Mouse (Mus musculus) hindbrain, embryonic 10.5 days (tissue): ENCODE measurements around the gene Mrrf. TPM values are rescaled to one million over a fixed set of nuclear protein-coding genes. Genes with fewer than 3 reads are reported as not detected.

ENCODE experiments used
- DNase-seq: peaks from one replicate; pipeline ENCODE4 v3.0.0-alpha.2; 2017; ENCODE audit warnings: low spot score
- H3K27ac ChIP-seq: fragments of 300-500 bp; sonication (generic); 2 replicates; pipeline ENCODE4 v1.5.1; 2016; ENCODE audit warnings: mild to moderate bottlenecking, moderate library complexity
- H3K27me3 ChIP-seq: fragments of 300-500 bp; sonication (generic); 2 replicates; pipeline ENCODE4 v1.6.1; 2016; ENCODE audit warnings: mild to moderate bottlenecking; ENCODE audit not compliant: poor library complexity, insufficient read depth, severe bottlenecking
- H3K36me3 ChIP-seq: fragments of 300-500 bp; sonication (generic); 2 replicates; pipeline ENCODE4 v1.6.1; 2016; ENCODE audit warnings: mild to moderate bottlenecking, moderate library complexity
- H3K4me1 ChIP-seq: fragments of 300-500 bp; sonication (generic); replicated peaks from 2 replicates; pipeline ENCODE4 v1.6.1; 2016; ENCODE audit warnings: mild to moderate bottlenecking
- H3K4me3 ChIP-seq: fragments of 300-500 bp; sonication (generic); 2 replicates; pipeline ENCODE4 v1.5.1; 2016; ENCODE audit warnings: mild to moderate bottlenecking, moderate library complexity
- H3K9me3 ChIP-seq: fragments of 300-500 bp; sonication (generic); 2 replicates; pipeline ENCODE4 v1.6.1; 2016; ENCODE audit warnings: mild to moderate bottlenecking, moderate library complexity
- WGBS: fragments of 180-500 bp; shearing (Covaris S2); methylation state at CpG from one replicate; pipeline ENCODE4 v1.1.7; 2016; 5-methylcytosine and 5-hydroxymethylcytosine counted together
- polyA plus RNA-seq: library from polyadenylated mRNA; unstranded; fragments of >200 nt; fragmentation: Nextera tagmentation; extraction: Ambion mirVana; gene quantifications from 2 replicates; pipeline ENCODE4 v1.2.1, GENCODE M21; 2016

Mrrf gene
- polyA plus RNA-seq, 1 experiment from 2014 or later: 25.9 TPM

DNA sequence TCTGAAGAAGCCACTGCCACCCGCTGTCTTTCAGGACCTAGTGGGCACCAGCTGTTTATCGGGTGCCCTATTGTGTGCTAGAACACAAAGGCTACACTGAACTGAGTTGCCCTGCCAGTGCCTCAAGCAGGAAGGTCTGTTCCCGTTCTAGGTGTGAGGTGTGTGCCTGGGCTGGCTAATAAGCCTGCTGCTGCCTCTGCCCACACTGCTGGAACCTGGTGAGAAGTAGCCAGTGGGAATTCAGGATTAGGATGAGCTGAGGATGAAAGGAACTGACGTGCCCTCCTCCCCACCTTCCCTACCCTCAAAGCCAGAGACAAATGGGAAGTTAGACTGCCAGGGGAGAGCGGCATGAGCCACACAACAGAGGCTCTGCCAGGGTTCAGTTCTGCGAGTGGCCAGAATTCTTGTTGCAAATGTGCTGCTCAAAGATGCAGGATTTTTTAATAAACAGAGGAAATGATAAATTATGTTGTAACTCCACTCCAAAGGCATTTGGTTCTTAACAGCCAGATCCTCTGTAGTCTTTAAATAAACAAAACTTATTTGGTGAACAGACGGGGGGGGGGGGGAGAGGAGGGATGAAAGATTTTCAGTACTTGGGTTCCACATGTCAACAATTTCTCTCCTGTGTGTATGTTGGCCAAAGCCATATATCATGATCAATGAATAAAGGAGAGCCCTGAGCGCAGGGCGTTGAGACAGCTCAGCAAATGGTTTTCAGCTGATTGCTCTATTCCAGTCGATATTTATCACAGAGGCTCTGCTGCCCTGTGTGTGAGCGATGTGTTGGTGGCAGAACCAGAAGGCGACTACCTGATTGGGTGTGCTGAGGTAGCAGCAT, 55.1 kb downstream of the Mrrf start:
- WGBS: 59% methylated on average over 12 of the region's 12 CpGs

DNA sequence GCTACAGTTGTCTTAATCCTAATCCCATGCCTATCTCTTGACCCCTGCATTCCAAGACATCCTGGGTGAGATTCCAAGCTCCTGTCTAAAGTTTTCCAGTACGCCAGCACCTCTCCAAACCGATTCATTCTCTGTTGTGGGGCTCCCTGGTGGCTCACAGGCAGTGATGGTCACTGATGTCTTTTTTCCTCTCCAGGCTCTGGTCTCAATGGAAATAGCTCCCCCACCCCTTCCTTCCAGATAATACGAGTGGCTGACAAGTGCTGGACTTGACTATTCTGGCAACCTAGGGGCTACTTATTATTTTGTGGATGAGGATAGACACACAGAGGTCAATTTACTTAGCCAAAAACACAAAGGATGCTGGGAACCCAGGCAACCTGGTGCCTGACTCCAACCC, 60.8 kb downstream of the Mrrf start:
- Histone ChIP-seq H3K27ac (no peak overlapping the region), H3K9me3 (no peaks in the 10 kb centered on the region), H3K4me1 (peaks cover 27% of the 10 kb centered on the region), H3K36me3 (no peaks in the 10 kb centered on the region), H3K27me3 (peaks cover 60% of the 10 kb centered on the region), H3K4me3 (no peak overlapping the region)
- DNase-seq: no peak
- 58% methylated on average over 3 of the region's 3 CpGs for WGBS

More for the DNA sequence above, 55.1 kb downstream of the Mrrf start:
- no peak for DNase-seq
- Histone ChIP-seq H3K4me3 (no peak overlapping the region), H3K27ac (no peak overlapping the region), H3K4me1 (peaks cover 5% of the 10 kb centered on the region; the same call in 1 of the 2 replicates), H3K9me3 (no peaks in the 10 kb centered on the region), H3K27me3 (0 out of 2 replicates have a peak, but pooled peaks cover 5% of the 10 kb centered on the region), H3K36me3 (0 out of 2 replicates have a peak, but pooled peaks cover 4% of the 10 kb centered on the region)

GRCm38 (mm10) chr2:36197919-36198881, 62.0 kb downstream of the Mrrf start:
- peak; percentile 50 for DNase-seq
- peak overlapping the region; percentile 78 for H3K27ac ChIP-seq
- H3K4me1 ChIP-seq: peaks cover 38% of the 10 kb centered on the region
- no peaks in the 10 kb centered on the region for H3K9me3 ChIP-seq
- WGBS: 13% methylated on average over 20 of the region's 20 CpGs
- peaks cover 72% of the 10 kb centered on the region for H3K27me3 ChIP-seq
- H3K36me3 ChIP-seq: no peaks in the 10 kb centered on the region
- peak overlapping the region; percentile 39 for H3K4me3 ChIP-seq

DNA sequence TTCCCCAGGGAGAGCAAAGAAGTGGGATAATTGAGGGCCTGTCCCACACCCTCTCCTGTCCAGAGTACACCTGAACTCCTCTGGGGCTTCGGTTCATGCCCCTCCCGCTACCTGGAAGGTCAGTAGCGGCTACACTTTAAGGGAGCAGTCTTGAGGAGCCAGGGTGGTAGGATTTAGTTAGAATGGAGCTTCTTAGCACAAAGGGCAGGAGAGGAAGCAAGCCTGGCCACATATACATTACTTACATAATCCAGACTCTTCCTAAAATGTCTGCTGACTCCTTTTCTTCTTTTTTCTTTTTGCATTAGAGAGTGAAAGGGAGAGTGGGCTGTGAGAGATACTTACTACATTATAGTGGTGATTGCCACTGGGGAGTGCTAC, 62.7 kb downstream of the Mrrf start:
- no peaks in the 10 kb centered on the region for H3K9me3 ChIP-seq
- H3K36me3 ChIP-seq: no peaks in the 10 kb centered on the region
- H3K4me3 ChIP-seq: peak overlapping the region; percentile 39
- DNase-seq: no peak
- peaks cover 44% of the 10 kb centered on the region for H3K4me1 ChIP-seq
- H3K27me3 ChIP-seq: peaks cover 79% of the 10 kb centered on the region
- H3K27ac ChIP-seq: peak overlapping the region; percentile 78
- WGBS: 5% methylated on average over 3 of the region's 3 CpGs

- Histone ChIP-seq H3K9me3 (no peaks in the 10 kb centered on the region), H3K27ac (no peak overlapping the region), H3K36me3 (no peaks in the 10 kb centered on the region), H3K27me3 (peaks cover 98% of the 10 kb centered on the region), H3K4me1 (peaks cover 48% of the 10 kb centered on the region), H3K4me3 (no peak overlapping the region)
- 91% methylated on average over 2 of the region's 2 CpGs for WGBS
- DNase-seq: no peak
These were observed 64.6 kb downstream of the Mrrf start for GRCm38 (mm10) chr2:36200813-36201212.

- Histone ChIP-seq H3K4me1 (peaks cover 44% of the 10 kb centered on the region), H3K27me3 (peaks cover 92% of the 10 kb centered on the region), H3K36me3 (no peaks in the 10 kb centered on the region), H3K27ac (no peak overlapping the region), H3K9me3 (no peaks in the 10 kb centered on the region), H3K4me3 (peak overlapping the region; percentile 56; the same call in 1 of the 2 replicates)
- no peak for DNase-seq
- 25% methylated on average over 18 of the region's 18 CpGs for WGBS
These were observed 65.8 kb downstream of the Mrrf start for GRCm38 (mm10) chr2:36201756-36202610.

- WGBS: 24% methylated on average over 5 of the region's 5 CpGs
- Histone ChIP-seq H3K9me3 (no peaks in the 10 kb centered on the region), H3K27me3 (peaks cover 87% of the 10 kb centered on the region), H3K4me1 (peaks cover 40% of the 10 kb centered on the region), H3K27ac (no peak overlapping the region), H3K4me3 (peak overlapping the region; percentile 56), H3K36me3 (no peaks in the 10 kb centered on the region)
- DNase-seq: no peak
These were observed 66.4 kb downstream of the Mrrf start for GRCm38 (mm10) chr2:36202611-36202880.

GRCm38 (mm10) chr2:36203011-36203825, 67.0 kb downstream of the Mrrf start:
- Histone ChIP-seq H3K27me3 (peaks cover 80% of the 10 kb centered on the region), H3K9me3 (no peaks in the 10 kb centered on the region), H3K27ac (peak overlapping the region; percentile 59; the same call in 1 of the 2 replicates), H3K4me1 (peaks cover 34% of the 10 kb centered on the region), H3K36me3 (no peaks in the 10 kb centered on the region), H3K4me3 (peak overlapping the region; percentile 56)
- DNase-seq: peak; percentile 48
- WGBS: under 1% methylated on average over 39 of the region's 39 CpGs

DNA sequence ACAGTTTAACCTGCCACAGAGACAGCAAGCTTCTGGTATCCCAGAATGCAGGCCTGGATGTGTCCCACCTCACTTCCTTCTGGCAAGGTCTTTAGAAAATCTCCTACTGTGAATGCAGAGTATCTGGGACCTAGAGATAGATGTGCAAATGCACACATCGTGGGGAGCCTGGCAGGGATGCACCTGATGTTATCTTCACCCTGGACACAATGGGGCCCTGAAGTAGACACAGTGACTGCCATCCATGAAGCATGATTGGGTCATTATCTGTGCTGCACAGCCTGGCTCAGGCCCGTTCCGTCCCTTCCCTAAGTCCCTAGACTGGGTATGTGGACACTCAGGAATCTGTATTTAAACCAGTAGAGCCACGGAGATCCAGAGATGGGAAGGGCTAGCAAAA, 68.4 kb downstream of the Mrrf start:
- Histone ChIP-seq H3K27me3 (peaks cover 80% of the 10 kb centered on the region), H3K4me1 (peaks cover 24% of the 10 kb centered on the region), H3K36me3 (no peaks in the 10 kb centered on the region), H3K27ac (no peak overlapping the region), H3K4me3 (no peak overlapping the region), H3K9me3 (no peaks in the 10 kb centered on the region)
- no peak for DNase-seq
- WGBS: 48% methylated on average over 4 of the region's 4 CpGs

DNA sequence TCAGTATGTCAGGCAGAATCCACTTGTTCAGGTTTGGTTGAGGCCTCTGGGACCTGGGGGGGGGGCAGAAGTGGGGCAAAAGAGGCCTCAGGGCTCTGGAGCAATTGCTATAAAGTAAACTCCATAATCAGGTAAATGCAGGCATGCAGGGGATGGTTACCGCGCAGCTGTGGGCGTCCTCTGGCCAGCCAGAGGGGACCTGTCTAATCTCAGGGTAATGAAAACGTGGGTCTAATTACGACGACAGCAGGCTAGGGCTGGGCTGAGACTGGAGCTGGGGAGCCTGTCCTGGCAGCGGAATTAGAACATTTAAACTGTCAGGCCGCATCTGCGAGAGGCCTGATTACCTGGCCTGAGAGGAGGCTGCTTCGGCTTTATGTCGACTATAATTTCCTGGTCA, 70.9 kb downstream of the Mrrf start:
- H3K4me3 ChIP-seq: no peak overlapping the region
- DNase-seq: no peak
- H3K4me1 ChIP-seq: peaks cover 36% of the 10 kb centered on the region
- H3K36me3 ChIP-seq: no peaks in the 10 kb centered on the region
- WGBS: 59% methylated on average over 11 of the region's 11 CpGs
- H3K9me3 ChIP-seq: no peaks in the 10 kb centered on the region
- H3K27ac ChIP-seq: no peak overlapping the region
- peaks cover 80% of the 10 kb centered on the region for H3K27me3 ChIP-seq

GRCm38 (mm10) chr2:36210796-36211195, 74.6 kb downstream of the Mrrf start:
- Histone ChIP-seq H3K27me3 (peaks cover 58% of the 10 kb centered on the region), H3K36me3 (no peaks in the 10 kb centered on the region), H3K4me3 (peak overlapping the region; percentile 34), H3K27ac (peak overlapping the region; percentile 68), H3K4me1 (peaks cover 27% of the 10 kb centered on the region), H3K9me3 (no peaks in the 10 kb centered on the region)
- DNase-seq: no peak
- WGBS: 2% methylated on average over 34 of the region's 34 CpGs
